Mouse (Mus musculus): ENCODE data around the gene Fam71e1.

Fam71e1 gene

DNA sequence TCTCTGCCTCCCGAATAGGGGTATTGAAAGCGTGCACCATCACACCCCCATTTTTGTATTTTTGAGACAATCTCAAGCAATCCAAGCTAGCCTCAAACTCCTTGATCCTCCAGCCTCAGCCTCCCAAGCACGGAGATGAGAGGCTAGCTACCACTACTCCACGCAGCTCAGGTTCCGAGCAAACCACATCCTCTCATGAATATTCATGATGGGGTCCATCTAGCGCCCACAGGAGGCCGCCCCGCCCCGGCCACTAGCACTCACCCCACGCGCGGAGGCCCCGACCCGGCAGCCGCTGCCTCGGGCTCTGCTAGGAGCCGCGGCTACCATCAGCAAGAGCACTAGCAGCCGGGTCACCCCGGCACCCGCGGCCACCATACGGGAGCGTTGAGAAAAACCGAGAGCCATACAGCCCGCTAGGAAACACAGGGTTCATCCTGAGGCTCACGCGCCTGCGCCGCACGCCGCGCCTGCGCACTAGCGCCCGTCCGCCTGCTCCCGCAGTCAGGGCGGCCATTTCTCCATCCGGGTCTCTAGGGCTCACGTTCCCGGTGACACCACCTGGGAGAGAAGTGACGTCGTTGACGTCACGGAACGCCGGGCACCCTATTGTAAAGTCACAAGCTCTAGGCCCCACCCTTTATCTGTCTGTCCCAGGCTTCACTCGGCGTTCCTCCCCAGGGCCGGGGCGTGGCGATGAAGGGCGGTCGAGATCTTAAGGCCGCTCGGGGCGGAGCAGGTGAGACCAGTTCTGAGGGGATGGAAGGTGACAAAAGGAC lies at the start of gene Fam71e1, which contains the start of gene Emc10:
Gene Fam71e1, plus strand, starts transcription at position 590 of the 779 bp plus-strand sequence.
Gene Emc10, minus strand, starts transcription at position 538 of the 779 bp plus-strand sequence.
- DNase-seq (ENCODE audit: low read depth, low spot score), result peak; percentile 100

DNA sequence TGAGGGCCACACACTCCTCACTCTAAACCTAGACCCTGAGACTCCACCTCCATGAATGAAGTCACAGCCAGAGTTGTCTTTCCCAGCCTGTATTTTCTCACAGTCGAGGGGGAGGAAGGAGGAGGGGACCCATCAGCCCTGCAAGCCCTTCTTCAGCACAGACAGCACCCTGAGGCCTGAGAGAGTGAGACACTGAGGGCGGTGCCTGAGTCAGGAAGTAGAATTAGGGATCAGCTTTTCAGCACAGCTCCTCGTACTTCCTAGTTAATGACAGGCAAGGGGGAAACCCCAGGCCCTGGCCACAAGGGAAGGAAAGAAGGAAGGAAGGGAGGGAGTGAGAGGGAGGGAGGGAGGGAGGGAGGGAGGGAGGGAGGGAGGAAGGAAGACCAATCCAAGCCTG lies 43.1 kb upstream of the Fam71e1 start:
- no peak for DNase-seq (ENCODE audit: low read depth, low spot score)

DNA sequence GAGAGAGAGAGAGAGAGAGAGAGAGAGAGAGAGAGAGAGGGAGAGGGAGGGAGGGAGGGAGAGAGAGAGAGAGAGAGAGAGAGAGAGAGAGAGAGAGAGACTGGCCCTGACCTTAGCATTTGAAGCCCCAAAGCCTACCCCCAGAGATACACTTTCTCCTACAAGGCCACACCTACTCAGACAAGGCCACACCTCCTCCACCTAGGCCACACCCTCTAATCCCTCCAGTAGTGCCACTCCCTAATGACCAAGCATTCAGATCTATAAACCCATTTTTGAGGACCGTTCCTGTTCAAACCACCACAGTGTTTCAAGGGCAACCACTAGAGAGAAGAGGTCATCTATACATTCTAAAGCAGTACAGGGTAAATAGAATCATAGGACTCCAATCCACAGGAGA lies 40.1 kb upstream of the Fam71e1 start:
- no peak for DNase-seq (ENCODE audit: low read depth, low spot score)

DNA sequence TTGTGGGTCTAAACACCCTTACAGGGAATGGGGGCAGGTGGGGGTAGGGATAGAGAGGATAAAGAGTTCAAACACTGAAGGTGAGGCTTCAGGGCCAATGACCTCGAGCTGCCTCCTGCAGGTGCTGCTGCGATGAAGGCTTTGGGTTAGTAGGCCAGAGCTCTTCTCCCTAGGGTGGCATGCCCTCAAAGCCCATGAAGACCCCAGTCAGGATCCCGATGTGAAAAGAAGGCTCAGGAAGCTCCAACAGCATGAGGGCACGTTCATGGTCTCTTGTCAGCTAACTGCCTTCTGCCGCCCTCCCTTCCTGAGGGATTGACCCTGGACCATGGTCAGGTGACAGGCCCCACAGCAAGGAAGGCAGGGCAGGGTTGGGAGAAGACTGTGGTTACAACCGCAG lies 36.3 kb upstream of the Fam71e1 start:
- no peak for DNase-seq (ENCODE audit: low read depth, low spot score)

DNA sequence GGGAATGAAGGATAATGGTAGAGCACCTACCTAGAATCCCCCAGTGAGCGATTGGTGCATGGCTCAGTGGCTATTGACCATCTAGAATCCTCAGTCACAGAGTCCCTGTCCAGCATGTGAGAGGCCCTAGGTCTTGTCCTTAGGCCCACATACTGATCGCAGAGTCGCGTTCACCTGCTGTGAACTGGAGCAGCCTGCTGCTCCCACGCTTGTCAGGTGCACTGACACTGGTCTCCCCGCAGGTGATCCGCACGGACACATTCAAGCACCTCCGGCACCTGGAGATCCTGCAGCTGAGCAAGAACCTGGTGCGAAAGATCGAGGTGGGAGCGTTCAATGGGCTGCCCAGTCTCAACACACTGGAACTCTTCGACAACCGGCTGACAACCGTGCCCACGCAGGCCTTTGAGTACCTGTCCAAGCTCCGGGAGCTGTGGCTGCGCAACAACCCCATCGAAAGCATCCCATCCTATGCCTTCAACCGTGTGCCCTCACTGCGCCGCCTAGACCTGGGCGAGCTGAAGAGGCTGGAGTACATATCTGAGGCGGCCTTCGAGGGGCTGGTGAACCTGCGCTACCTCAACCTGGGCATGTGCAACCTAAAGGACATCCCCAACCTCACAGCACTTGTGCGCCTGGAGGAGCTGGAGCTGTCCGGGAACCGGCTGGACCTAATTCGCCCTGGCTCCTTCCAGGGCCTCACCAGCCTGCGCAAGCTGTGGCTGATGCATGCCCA lies 35.4 kb upstream of the Fam71e1 start:
- DNase-seq (ENCODE audit: low read depth, low spot score), result no peak

DNA sequence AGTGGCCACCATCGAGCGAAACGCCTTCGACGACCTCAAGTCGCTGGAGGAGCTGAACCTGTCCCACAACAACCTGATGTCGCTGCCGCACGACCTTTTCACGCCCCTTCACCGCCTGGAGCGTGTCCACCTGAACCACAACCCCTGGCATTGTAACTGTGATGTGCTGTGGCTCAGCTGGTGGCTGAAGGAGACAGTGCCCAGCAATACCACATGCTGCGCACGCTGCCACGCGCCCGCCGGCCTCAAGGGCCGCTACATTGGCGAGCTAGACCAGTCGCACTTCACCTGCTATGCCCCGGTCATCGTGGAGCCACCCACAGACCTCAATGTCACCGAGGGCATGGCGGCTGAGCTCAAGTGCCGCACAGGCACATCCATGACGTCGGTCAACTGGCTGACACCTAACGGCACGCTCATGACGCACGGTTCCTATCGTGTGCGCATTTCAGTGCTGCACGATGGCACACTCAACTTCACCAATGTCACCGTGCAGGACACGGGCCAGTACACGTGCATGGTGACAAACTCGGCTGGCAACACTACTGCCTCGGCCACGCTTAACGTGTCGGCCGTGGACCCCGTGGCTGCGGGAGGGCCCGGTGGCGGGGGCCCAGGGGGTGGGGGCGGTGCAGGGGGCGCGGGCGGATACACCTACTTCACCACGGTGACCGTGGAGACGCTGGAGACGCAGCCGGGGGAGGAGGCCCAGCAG lies 34.7 kb upstream of the Fam71e1 start:
- no peak for DNase-seq (ENCODE audit: low read depth, low spot score)

DNA sequence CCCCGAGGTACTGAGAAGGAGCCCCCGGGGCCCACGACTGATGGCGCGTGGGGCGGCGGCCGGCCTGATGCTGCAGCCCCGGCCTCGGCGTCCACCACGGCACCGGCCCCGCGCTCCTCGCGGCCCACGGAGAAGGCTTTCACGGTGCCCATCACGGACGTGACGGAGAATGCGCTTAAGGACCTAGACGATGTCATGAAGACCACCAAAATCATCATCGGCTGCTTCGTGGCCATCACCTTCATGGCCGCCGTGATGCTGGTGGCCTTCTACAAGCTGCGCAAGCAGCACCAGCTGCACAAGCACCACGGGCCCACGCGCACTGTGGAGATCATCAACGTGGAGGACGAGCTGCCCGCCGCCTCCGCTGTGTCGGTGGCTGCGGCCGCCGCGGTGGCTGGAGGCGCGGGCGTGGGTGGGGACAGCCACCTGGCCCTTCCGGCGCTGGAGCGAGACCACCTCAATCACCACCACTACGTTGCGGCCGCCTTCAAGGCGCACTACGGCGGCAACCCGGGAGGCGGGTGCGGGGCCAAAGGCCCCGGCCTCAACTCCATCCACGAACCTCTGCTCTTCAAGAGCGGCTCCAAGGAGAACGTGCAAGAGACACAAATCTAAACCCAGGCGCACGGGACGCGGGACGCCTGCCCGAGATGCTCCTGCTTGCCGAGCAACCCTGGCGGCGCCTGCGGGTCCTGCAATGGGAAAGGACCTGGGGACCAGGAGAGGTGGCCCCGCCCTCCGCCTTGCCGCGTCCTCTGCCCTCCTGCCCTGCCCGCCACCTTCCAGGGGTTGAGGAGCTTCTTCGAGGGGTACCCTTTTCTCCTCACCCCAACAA lies 33.9 kb upstream of the Fam71e1 start:
- peak; percentile 57 for DNase-seq (ENCODE audit: low read depth, low spot score)

DNA sequence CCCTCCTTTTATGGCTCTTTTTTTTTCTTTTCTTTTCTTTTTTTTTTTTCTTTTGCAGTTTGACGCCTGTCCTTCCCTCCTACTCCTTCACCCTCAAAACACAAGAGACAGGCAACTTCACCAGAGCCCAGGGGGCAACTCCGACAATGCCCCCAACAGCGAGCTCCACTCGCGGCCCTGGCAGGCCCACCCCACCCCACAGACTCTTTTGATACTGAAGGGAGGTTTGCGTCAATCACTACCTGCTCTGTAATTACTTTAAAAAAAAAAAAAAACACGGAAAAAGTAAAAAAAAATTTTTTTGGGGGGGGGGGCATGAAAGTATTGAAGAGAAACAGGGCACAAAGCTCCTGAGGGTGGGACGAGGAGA lies 33.3 kb upstream of the Fam71e1 start:
- DNase-seq (ENCODE audit: low read depth, low spot score), result no peak

DNA sequence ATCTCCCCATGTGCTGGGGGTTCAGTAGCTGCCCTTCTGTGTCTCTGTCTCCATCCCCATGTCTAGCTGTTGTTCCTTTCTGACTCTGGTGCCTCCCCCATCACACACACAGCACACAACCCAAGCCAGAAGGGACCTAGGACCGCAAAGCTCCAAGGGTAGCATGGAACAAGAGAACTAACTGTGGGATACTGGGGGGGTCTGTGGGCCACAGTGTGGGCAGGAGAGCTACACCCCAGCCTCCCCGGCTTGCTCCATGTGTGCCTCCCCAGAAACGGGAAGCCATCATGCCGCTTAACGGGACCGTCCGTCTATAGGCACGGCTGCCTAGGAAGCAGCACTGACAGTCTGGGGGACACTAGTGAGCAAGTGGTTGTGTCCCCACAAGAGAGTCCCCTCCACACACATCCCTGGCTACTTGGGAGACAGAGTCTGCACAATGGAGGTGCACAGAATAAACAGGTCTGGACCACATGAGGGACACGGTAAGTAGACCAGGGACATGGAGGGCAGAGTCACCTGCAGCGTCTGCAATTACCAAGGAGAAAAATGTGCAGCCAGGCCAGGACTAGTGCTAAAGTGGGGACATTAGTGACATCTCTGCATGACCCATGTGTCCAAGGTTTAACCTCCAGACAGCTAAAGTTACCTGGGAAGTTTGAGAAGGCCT lies 32.7 kb upstream of the Fam71e1 start:
- no peak for DNase-seq (ENCODE audit: low read depth, low spot score)

DNA sequence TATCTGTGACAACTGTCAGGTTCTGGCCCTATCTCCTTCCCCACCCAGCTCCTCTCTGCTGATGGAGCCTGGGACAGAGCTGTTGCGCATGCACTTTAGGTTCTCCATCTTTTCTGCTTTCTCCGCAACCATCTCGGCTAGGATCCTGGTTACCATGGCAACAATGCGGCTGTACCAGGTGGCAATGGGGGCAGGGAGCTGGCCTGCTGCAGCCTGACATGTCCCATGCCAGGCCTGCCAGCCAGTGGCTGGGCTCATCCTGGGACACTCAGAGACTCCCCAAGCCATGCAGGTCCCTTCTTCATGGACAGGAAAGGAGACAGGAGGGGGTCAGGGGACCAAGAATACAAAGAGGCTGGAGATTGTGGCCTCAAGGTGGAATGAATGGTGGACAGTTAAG lies 31.9 kb upstream of the Fam71e1 start:
- DNase-seq (ENCODE audit: low read depth, low spot score), result no peak

DNA sequence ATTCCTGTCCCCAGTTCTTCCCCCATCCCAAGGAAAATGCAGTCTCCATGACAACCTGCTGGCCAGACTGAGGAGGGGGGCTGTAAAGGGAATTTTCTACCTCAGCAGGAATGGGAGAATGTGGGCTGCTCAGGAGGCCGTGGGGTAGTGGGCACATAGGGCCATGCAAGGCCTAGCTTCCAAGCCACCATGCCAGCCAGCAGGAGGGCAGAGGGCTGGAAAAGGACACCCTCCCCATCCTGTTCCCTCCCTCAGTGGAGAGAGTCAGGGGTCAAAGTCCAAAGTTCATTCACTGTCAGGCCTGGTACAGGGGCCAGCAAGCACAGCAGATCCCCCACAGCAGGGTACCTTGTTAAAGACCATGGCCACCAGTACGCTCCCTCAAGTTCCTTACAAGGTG lies 31.3 kb upstream of the Fam71e1 start, which contains the start of gene Aspdh:
Gene Aspdh, plus strand, starts transcription at position 281 of the 400 bp plus-strand sequence.
- no peak for DNase-seq (ENCODE audit: low read depth, low spot score)

DNA sequence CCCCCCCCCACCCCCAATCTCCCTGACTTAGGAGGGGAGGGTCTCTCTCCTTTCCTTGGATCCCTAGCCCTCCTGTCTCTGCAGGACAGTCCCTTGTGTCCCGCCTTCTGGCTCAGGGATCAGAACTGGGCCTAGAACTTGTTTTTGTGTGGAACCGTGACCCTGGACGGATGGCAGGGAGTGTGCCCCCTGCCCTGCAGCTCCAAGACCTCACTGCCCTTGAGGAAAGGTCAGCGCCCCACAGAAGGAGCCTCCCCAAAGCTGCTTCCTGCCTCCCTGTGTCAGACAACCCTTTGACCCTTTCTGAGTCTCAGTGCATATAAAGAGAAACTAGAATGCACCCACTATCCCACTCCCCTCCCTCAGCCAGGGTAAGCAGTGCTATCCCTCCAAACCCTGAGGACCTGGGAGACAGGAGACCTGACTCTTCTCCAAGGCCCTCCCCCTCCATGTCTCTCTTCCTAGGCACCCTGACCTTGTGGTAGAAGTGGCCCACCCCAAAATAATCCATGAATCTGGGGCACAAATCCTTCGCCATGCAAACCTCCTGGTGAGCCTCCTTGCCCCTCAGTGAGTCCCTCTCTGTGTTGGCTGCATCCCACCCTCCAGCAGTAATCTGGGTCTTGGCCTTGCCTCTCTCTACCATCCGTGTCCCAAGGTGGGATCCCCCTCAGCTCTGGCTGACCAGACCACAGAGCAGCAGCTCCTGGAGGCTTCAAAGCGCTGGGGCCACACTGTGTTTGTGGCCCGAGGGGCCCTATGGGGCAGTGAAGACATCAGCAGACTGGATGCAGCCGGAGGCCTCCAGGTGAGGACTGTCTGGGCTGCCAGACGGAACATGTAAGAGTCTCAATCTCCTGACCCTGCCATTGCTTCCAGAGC lies 30.1 kb upstream of the Fam71e1 start:
- DNase-seq (ENCODE audit: low read depth, low spot score), result no peak

DNA sequence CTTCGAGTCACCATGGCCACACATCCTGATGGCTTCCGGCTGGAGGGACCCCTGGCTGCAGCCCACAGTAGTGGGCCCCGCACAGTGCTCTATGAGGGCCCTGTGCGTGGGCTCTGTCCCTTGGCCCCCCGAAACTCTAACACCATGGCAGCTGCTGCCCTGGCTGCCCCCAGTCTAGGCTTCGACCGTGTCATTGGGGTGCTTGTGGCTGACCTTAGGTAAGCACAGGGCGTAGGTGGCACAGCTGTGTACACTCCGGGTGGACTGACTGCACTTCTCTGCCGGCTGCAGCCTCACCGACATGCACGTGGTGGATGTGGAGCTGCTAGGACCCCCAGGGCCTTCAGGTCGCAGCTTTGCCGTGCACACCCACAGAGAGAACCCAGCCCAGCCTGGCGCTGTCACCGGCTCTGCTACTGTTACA lies 29.5 kb upstream of the Fam71e1 start:
- no peak for DNase-seq (ENCODE audit: low read depth, low spot score)

DNA sequence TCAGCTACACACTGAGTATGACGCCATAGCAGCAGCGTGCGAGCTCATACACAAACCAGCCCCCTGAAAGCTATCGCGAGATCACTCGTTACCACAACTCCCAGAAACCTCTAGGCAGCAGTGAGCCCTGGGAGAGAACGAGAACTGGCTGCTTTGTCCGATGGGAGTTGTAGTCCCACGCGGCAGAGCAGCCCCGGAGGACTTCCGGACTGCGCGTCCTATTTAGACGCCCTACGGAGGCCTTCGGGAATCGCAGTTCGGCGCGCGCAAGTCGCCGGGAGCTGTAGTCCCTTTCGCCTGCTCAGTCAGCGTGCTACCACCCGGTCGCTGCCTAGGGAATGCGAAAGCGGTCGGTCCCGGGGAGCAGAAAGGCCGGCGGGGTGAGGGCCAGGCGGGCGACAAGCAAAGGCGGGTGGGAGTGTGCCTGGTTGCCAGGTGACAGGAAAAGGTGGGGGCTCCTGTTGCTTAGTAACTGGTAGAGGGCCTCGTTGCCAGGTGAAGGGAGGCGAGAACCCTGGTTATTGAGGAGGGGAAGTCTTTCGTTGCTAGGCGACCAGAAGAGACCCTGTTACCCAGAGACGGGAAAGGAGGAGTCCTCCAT lies 28.5 kb upstream of the Fam71e1 start, which contains the start of gene Josd2:
Gene Josd2, plus strand, starts transcription at position 170 of the 601 bp plus-strand sequence.
- DNase-seq (ENCODE audit: low read depth, low spot score), result peak; percentile 99

DNA sequence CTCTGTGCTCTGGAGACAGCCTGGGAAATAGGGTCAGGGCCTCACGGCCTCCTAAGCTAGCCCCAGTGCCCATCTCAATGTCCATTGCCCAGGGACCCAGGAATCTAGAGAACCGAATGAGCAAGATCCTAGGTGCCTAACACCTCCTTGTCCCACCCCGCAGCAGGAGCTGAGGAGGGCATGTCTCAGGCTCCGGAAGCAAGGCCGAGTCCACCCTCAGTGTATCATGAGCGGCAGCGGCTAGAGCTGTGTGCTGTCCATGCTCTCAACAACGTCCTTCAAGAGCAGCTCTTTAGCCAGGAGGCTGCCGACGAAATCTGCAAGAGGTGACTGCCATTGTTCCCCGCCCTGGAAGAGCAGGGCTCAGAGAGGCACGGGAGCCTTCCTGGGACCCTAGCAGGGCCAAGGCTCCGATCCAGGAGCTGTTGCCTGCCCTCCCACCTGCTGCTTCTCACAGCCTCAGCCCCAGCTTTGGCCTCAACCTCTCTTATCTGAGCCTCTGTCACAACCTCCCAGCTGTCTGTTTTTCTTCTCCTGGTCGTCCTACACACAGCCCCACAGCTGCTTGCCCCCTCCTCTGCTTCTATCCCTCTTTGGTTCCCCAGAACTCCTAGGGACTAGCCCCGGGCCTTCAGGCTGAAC lies 27.6 kb upstream of the Fam71e1 start:
- no peak for DNase-seq (ENCODE audit: low read depth, low spot score)

DNA sequence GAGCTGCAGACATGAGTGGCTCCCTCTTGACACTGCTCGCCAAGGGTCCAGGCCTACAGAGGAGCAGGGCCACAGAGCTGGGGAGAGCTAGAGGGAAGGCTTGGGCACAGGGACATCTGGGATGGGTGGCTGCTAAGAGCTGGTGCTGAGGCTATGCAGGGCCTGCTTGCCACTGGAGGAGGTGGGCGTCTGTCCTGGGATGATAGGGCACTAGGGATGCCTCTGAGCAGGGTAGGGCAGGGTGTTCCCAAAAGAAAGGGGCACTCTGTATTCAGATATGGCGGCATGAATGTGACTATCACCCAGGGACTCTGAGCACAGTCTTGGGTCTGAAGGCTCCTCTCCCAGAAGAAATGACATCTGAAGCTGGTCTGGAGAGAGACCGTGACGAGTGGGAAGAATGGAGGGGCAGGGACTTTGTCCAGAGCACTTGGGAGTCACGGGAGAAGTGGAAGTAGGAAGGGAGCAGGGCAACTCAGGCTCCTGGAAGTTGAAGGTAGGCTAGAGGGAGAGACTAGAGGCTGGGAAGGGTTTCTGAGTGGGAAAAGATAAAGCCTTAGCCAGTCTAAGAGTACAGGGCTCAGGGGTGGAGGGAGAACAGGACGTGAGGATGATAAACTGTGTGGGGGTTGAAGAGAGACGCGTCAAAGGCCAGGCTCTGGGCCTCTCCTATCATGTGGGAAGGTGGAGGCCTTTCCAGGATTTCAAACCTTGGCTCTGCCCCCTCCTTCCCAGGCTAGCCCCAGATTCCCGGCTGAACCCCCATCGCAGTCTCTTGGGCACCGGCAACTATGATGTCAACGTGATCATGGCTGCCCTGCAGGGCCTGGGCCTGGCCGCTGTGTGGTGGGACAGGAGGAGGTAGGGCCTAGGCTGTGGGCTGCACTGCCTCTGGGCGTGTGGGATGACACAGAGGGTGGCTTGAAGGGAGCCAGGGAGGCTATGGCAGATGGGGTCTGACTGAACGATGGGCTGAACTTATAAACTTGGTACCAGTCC lies 26.4 kb upstream of the Fam71e1 start:
- DNase-seq (ENCODE audit: low read depth, low spot score), result no peak

All from forelimb bud, embryonic 11.5 days (tissue).